Mouse (Mus musculus) stomach, postnatal 0 days (tissue): Measurements from ENCODE around the gene Acsl4. TPM values are rescaled to one million over a fixed set of nuclear protein-coding genes. Genes with fewer than 3 reads are reported as not detected.
A peak's percentile ranks its signal among the peaks of the same experiment; 100 is the strongest.

Source experiments
- ATAC-seq: fragments of 200-750 bp; cut with Nextera tagmentation; 2 replicates; pipeline ENCODE4 v1.8.0; 2017; ENCODE audit not compliant: low FRiP score, low TSS enrichment
- DNase-seq: peaks from one replicate; pipeline ENCODE4 v3.0.0-alpha.2; 2016; ENCODE audit warnings: low spot score
- H3K27ac ChIP-seq: fragments of 300-500 bp; sonication (generic); replicated peaks from 2 replicates; pipeline ENCODE4 v1.5.1; 2014; ENCODE audit warnings: mild to moderate bottlenecking, control low read depth
- H3K27me3 ChIP-seq: fragments of 300-500 bp; sonication (generic); 2 replicates; pipeline ENCODE4 v1.6.1; 2014; ENCODE audit warnings: low read length; ENCODE audit not compliant: control insufficient read depth, insufficient read depth
- H3K36me3 ChIP-seq: fragments of 300-500 bp; sonication (generic); 2 replicates; pipeline ENCODE4 v1.6.1; 2014; ENCODE audit warnings: low read length, mixed read lengths; ENCODE audit not compliant: control insufficient read depth, insufficient read depth
- H3K4me1 ChIP-seq: fragments of 300-500 bp; sonication (generic); replicated peaks from 2 replicates; pipeline ENCODE4 v1.6.1; 2014; ENCODE audit warnings: antibody characterized with exemption; ENCODE audit not compliant: control insufficient read depth, insufficient read depth
- H3K4me2 ChIP-seq: fragments of 300-500 bp; sonication (generic); replicated peaks from 2 replicates; pipeline ENCODE4 v1.6.1; 2014; ENCODE audit warnings: low read depth, mild to moderate bottlenecking, control low read depth, moderate library complexity
- H3K4me3 ChIP-seq: fragments of 300-500 bp; sonication (generic); 2 replicates; pipeline ENCODE4 v1.5.1; 2014; ENCODE audit warnings: low read depth, low read length, control low read depth
- H3K9ac ChIP-seq: fragments of 300-500 bp; sonication (generic); 2 replicates; pipeline ENCODE4 v1.6.1; 2014; ENCODE audit warnings: mild to moderate bottlenecking, low read length, control low read depth, mixed read lengths
- H3K9me3 ChIP-seq: fragments of 300-500 bp; sonication (generic); 2 replicates; pipeline ENCODE4 v1.6.1; 2016; ENCODE audit warnings: low read length; ENCODE audit not compliant: control insufficient read depth
- CTCF ChIP-seq: IDR thresholded peaks from 2 replicates; pipeline ENCODE4 v1.5.1; 2016; ENCODE audit warnings: antibody characterized with exemption, low read depth, mild to moderate bottlenecking, moderate library complexity
- EP300 ChIP-seq: optimal IDR thresholded peaks from 2 replicates; pipeline ENCODE3; 2016; ENCODE audit warnings: antibody characterized with exemption
- WGBS: fragments of 180-500 bp; shearing (Covaris S2); extraction: QIAGEN DNeasy Blood & Tissue Kit; methylation state at CpG from one replicate; pipeline ENCODE4 v1.1.7; 2014; 5-methylcytosine and 5-hydroxymethylcytosine counted together
- polyA plus RNA-seq: library from polyadenylated mRNA; unstranded; fragments of >200 nt; fragmentation: Nextera tagmentation; extraction: Ambion mirVana; gene quantifications from 2 replicates; pipeline ENCODE4 v1.2.1, GENCODE M21; 2015

Acsl4 gene
- polyA plus RNA-seq, 1 experiment from 2014 or later, result 9.1 TPM

- Histone ChIP-seq H3K27me3 (no peaks in the 10 kb centered on the region), H3K4me1 (no peaks in the 10 kb centered on the region), H3K36me3 (no peaks in the 10 kb centered on the region), H3K9ac (no peak overlapping the region), H3K4me2 (no peak overlapping the region), H3K4me3 (no peak overlapping the region), H3K27ac (no peak overlapping the region), H3K9me3 (no peaks in the 10 kb centered on the region)
- WGBS, result 74% methylated on average over 5 of the region's 5 CpGs
- no peak for ATAC-seq
- DNase-seq, result no peak
- TF ChIP-seq EP300 (no peak), CTCF (peak; percentile 37)
Observed at GRCm38 (mm10) chrX:142358427-142358826, 31.9 kb downstream of the Acsl4 start.

GRCm38 (mm10) chrX:142336207-142336606 lies 54.1 kb downstream of the Acsl4 start:
- Histone ChIP-seq H3K27me3 (no peaks in the 10 kb centered on the region), H3K4me2 (no peak overlapping the region), H3K36me3 (no peaks in the 10 kb centered on the region), H3K27ac (no peak overlapping the region), H3K4me3 (no peak overlapping the region), H3K4me1 (no peaks in the 10 kb centered on the region), H3K9ac (no peak overlapping the region), H3K9me3 (no peaks in the 10 kb centered on the region)
- DNase-seq (no peak), ATAC-seq (no peak)
- 82% methylated on average over 6 of the region's 6 CpGs for WGBS
- no peak for TF ChIP-seq CTCF
- TF ChIP-seq EP300, result no peak

GRCm38 (mm10) chrX:142335502-142335901 lies 54.8 kb downstream of the Acsl4 start:
- 80% methylated on average over 5 of the region's 5 CpGs for whole genome bisulfite sequencing
- Histone ChIP-seq H3K9ac (no peak overlapping the region), H3K4me2 (no peak overlapping the region), H3K36me3 (no peaks in the 10 kb centered on the region), H3K9me3 (no peaks in the 10 kb centered on the region), H3K4me3 (no peak overlapping the region), H3K27me3 (no peaks in the 10 kb centered on the region), H3K4me1 (no peaks in the 10 kb centered on the region), H3K27ac (no peak overlapping the region)
- no peak for ATAC-seq
- DNase-seq, result no peak
- TF ChIP-seq EP300 (no peak), CTCF (no peak)

- H3K9ac ChIP-seq, result no peak overlapping the region
- no peak overlapping the region for H3K4me3 ChIP-seq
- no peaks in the 10 kb centered on the region for H3K4me1 ChIP-seq
- H3K27ac ChIP-seq, result no peak overlapping the region
- H3K4me2 ChIP-seq, result no peak overlapping the region
- H3K27me3 ChIP-seq, result no peaks in the 10 kb centered on the region
- no peaks in the 10 kb centered on the region for H3K36me3 ChIP-seq
- 61% methylated on average over 2 of the region's 2 CpGs for WGBS
- DNase-seq, result no peak
- no peaks in the 10 kb centered on the region for H3K9me3 ChIP-seq
- TF ChIP-seq CTCF, result peak; percentile 64
- TF ChIP-seq EP300, result no peak
- no peak for ATAC-seq
Observed at GRCm38 (mm10) chrX:142325760-142326159, 64.6 kb downstream of the Acsl4 start.

GRCm38 (mm10) chrX:142316106-142316505 lies 74.2 kb downstream of the Acsl4 start:
- TF ChIP-seq EP300 (no peak), CTCF (no peak)
- Histone ChIP-seq H3K27me3 (no peaks in the 10 kb centered on the region), H3K4me1 (no peaks in the 10 kb centered on the region), H3K9me3 (no peaks in the 10 kb centered on the region), H3K27ac (no peak overlapping the region), H3K9ac (no peak overlapping the region), H3K4me2 (no peak overlapping the region), H3K4me3 (no peak overlapping the region), H3K36me3 (no peaks in the 10 kb centered on the region)
- DNase-seq, result no peak
- ATAC-seq, result no peak
- 80% methylated on average over 9 of the region's 9 CpGs for WGBS

- Histone ChIP-seq H3K27ac (no peak overlapping the region), H3K4me2 (no peak overlapping the region), H3K36me3 (no peaks in the 10 kb centered on the region), H3K4me1 (no peaks in the 10 kb centered on the region), H3K9ac (no peak overlapping the region), H3K27me3 (no peaks in the 10 kb centered on the region), H3K9me3 (no peaks in the 10 kb centered on the region), H3K4me3 (no peak overlapping the region)
- DNase-seq, result no peak
- TF ChIP-seq EP300 (no peak), CTCF (no peak)
- 81% methylated on average over 8 of the region's 8 CpGs for WGBS
- no peak for ATAC-seq
Observed at GRCm38 (mm10) chrX:142315270-142315669, 75.1 kb downstream of the Acsl4 start.
